Mouse (Mus musculus): ENCODE measurements around the gene Olfr1354. TPM values are rescaled to one million over a fixed set of nuclear protein-coding genes. Genes with fewer than 3 reads are reported as not detected.
"Not testable (repeated sequence)": the region's sequence is repeated elsewhere in the genome, so short reads cannot be mapped to it uniquely, and the experiment has no call there.

Gene Olfr1354
- not detected in 2 replicates for polyA plus RNA-seq (2015; fragmentation: Nextera tagmentation; extraction: Ambion mirVana)

DNA sequence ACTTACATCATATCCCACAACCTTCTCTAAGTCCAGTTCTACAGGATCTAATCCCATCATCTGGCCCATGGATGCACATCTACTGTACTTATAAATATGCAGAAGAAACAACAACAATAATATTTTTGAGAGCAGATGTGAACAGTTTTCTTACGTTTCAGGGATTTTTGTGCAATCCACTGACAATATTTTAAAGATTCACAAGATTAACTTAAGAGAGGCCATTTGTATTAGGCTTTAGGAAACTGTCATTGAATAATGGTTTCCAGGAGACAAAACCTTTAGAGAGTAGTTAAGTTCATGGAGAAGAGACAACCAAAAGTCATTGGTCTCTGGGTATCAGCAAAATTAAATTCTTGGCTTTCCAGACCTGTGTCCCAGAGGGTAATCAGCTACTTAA, at the start of gene Olfr1354:
Gene Olfr1354, plus strand, starts transcription at position 301 of the 400 bp plus-strand sequence.
- not testable (repeated sequence) for H3K4me2 ChIP-seq; H3K9me3 ChIP-seq (replicated peaks); H3K27ac ChIP-seq (replicated peaks); H3K9ac ChIP-seq (replicated peaks); H3K4me1 ChIP-seq; H3K4me3 ChIP-seq (replicated peaks); H3K27me3 ChIP-seq (replicated peaks); ATAC-seq (ENCODE audit: low FRiP score); H3K36me3 ChIP-seq
- WGBS, result 90% methylated on average over 1 of the region's 1 CpGs

DNA sequence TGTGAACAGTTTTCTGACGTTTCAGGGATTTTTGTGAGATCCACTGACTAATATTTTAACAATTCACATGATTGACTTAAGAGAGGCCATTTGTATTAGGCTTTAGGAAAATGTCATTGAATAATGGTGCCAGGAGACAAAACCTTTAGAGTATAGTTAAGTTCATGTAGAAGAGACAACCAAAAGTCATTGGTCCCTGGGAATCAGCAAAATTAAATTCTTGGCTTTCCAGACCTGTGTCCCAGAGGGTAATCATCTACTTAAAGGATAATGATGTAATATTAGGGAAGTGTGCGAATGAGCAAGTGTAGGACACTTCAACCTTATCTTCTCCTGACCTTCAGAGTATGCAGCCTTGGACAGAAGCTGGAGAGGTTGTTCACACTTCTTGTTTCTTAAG, 37.7 kb upstream of the Olfr1354 start, which contains the start of gene Olfr1355:
Gene Olfr1355, plus strand, starts transcription at position 301 of the 400 bp plus-strand sequence.
- Histone ChIP-seq H3K9ac (replicated peaks) (no peak within 1 kb of the TSS), H3K4me3 (replicated peaks) (no peak within 1 kb of the TSS), H3K27me3 (replicated peaks) (no peaks in the 10 kb centered on the region), H3K27ac (replicated peaks) (no peak within 1 kb of the TSS), H3K36me3 (no peaks in the 10 kb centered on the region), H3K4me1 (no peaks in the 10 kb centered on the region), H3K9me3 (replicated peaks) (no peaks in the 10 kb centered on the region), H3K4me2 (no peak within 1 kb of the TSS)
- WGBS, result 74% methylated on average over 2 of the region's 2 CpGs
- no peak for ATAC-seq (ENCODE audit: low FRiP score)

DNA sequence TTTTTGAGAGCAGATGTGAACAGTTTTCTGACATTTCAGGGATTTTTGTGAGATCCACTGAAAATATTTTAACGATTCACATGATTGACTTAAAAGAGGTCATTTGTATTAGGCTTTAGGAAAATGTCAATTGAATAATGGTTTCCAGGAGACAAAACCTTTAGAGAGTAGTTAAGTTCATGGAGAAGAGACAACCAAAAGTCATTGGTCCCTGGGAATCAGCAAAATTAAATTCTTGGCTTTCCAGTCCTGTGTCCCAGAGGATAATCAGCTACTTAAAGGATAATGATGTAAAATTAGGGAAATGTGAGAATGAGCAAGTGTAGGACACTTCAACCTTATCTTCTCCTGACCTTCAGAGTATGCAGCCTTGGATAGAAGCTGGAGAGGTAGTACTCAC, 37.4 kb downstream of the Olfr1354 start, which contains the start of gene Olfr8:
Gene Olfr8, plus strand, starts transcription at position 301 of the 400 bp plus-strand sequence.
- not testable (repeated sequence) for H3K27ac ChIP-seq (replicated peaks); H3K36me3 ChIP-seq; H3K4me1 ChIP-seq; H3K9me3 ChIP-seq (replicated peaks); H3K27me3 ChIP-seq (replicated peaks); H3K4me2 ChIP-seq; ATAC-seq (ENCODE audit: low FRiP score); H3K9ac ChIP-seq (replicated peaks); H3K4me3 ChIP-seq (replicated peaks)
- WGBS, result 88% methylated on average over 1 of the region's 1 CpGs

DNA sequence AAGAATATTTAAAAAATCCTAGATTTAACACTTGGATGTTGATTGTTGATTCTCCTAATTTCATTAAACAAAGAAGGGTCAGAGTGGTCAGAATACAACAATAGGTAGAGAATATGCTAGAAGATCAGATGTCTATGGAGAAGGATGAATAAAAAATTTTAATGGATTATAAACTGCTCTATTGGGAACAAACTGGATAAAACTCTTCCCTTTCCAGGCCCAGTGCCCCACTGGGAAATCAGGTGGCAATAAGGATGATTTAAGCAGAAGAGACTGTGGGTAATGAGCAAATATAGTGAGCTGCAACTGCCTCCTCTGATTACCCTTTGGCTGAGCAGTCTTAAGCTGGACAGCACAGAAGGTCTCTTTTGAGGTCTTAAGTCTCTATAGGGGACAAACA, 50.0 kb downstream of the Olfr1354 start, which contains the start of gene Olfr1353:
Gene Olfr1353, plus strand, starts transcription at position 301 of the 400 bp plus-strand sequence.
- H3K27ac ChIP-seq (replicated peaks); ATAC-seq (ENCODE audit: low FRiP score); H3K27me3 ChIP-seq (replicated peaks); H3K4me2 ChIP-seq; H3K9ac ChIP-seq (replicated peaks); H3K4me3 ChIP-seq (replicated peaks); H3K9me3 ChIP-seq (replicated peaks); H3K4me1 ChIP-seq; H3K36me3 ChIP-seq: not testable (repeated sequence)

Other genes starting within 250 kb of the Olfr1354 start
- 0.10 TPM in 1 of 2 replicates, not detected in the other for gene Casp14, start 194.9 kb upstream of the Olfr1354 start, polyA plus RNA-seq (2015; fragmentation: Nextera tagmentation; extraction: Ambion mirVana)
- gene Ccdc105, start 160.1 kb upstream of the Olfr1354 start, polyA plus RNA-seq (2015; fragmentation: Nextera tagmentation; extraction: Ambion mirVana), result 0.36 and 0.49 TPM in 2 replicates
- gene Slc1a6, start 132.7 kb upstream of the Olfr1354 start, polyA plus RNA-seq (2015; fragmentation: Nextera tagmentation; extraction: Ambion mirVana), result 27.5 and 31.0 TPM in 2 replicates
- gene Olfr1356, start 61.0 kb upstream of the Olfr1354 start, polyA plus RNA-seq (2015; fragmentation: Nextera tagmentation; extraction: Ambion mirVana), result not detected in 2 replicates
- not detected in 2 replicates for gene Olfr1355, start 37.6 kb upstream of the Olfr1354 start, polyA plus RNA-seq (2015; fragmentation: Nextera tagmentation; extraction: Ambion mirVana)
- not detected in 2 replicates for gene Olfr8, start 37.5 kb downstream of the Olfr1354 start, polyA plus RNA-seq (2015; fragmentation: Nextera tagmentation; extraction: Ambion mirVana)
- not detected in 2 replicates for gene Olfr1353, start 50.1 kb downstream of the Olfr1354 start, polyA plus RNA-seq (2015; fragmentation: Nextera tagmentation; extraction: Ambion mirVana)
- not detected in 2 replicates for gene Olfr1352, start 67.9 kb downstream of the Olfr1354 start, polyA plus RNA-seq (2015; fragmentation: Nextera tagmentation; extraction: Ambion mirVana)
- gene Olfr1351, start 99.3 kb downstream of the Olfr1354 start, polyA plus RNA-seq (2015; fragmentation: Nextera tagmentation; extraction: Ambion mirVana), result 0.17 TPM in 1 of 2 replicates, not detected in the other
- 0.24 and 0.60 TPM in 2 replicates for gene Olfr57, start 115.6 kb downstream of the Olfr1354 start, polyA plus RNA-seq (2015; fragmentation: Nextera tagmentation; extraction: Ambion mirVana)
- gene 2610008E11Rik, start 184.4 kb downstream of the Olfr1354 start, polyA plus RNA-seq (2015; fragmentation: Nextera tagmentation; extraction: Ambion mirVana), result 40.9 and 44.4 TPM in 2 replicates
- gene Vmn2r80, start 235.6 kb downstream of the Olfr1354 start, polyA plus RNA-seq (2015; fragmentation: Nextera tagmentation; extraction: Ambion mirVana), result not detected in 2 replicates